Mouse (Mus musculus) limb, embryonic 11.5 days (tissue): ENCODE results near the gene Nat14. TPM values are rescaled to one million over a fixed set of nuclear protein-coding genes. Genes with fewer than 3 reads are reported as not detected.

Experiments used
- ATAC-seq: fragments of 200-750 bp; cut with Nextera tagmentation; 2 replicates; pipeline ENCODE4 v1.8.0; 2017; ENCODE audit warnings: low read depth; ENCODE audit not compliant: insufficient number of reproducible peaks, low FRiP score, low TSS enrichment
- DNase-seq: peaks from one replicate; pipeline ENCODE4 v3.0.0-alpha.2; 2015; ENCODE audit warnings: low spot score
- H3K27ac ChIP-seq: fragments of 300-500 bp; sonication (generic); replicated peaks from 2 replicates; pipeline ENCODE4 v1.5.1; 2014; ENCODE audit warnings: low read depth, mild to moderate bottlenecking, low read length
- H3K27me3 ChIP-seq: fragments of 300-500 bp; sonication (generic); 2 replicates; pipeline ENCODE4 v1.6.1; 2014; ENCODE audit warnings: mild to moderate bottlenecking, low read length, mixed read lengths; ENCODE audit not compliant: control insufficient read depth, insufficient read depth
- H3K36me3 ChIP-seq: fragments of 300-500 bp; sonication (generic); 2 replicates; pipeline ENCODE4 v1.6.1; 2014; ENCODE audit warnings: mild to moderate bottlenecking, low read length, moderate library complexity, mixed read lengths; ENCODE audit not compliant: control insufficient read depth, insufficient read depth
- H3K4me1 ChIP-seq: fragments of 300-500 bp; sonication (generic); 2 replicates; pipeline ENCODE4 v1.6.1; 2014; ENCODE audit warnings: low read length, mixed read lengths; ENCODE audit not compliant: control insufficient read depth, insufficient read depth
- H3K4me2 ChIP-seq: fragments of 300-500 bp; sonication (generic); 2 replicates; pipeline ENCODE4 v1.6.1; 2014; ENCODE audit warnings: low read depth, mild to moderate bottlenecking, moderate library complexity; ENCODE audit not compliant: severe bottlenecking
- H3K4me3 ChIP-seq: fragments of 300-500 bp; sonication (generic); 2 replicates; pipeline ENCODE4 v1.5.1; 2014; ENCODE audit warnings: low read depth, low read length
- H3K9ac ChIP-seq: fragments of 300-500 bp; sonication (generic); 2 replicates; pipeline ENCODE4 v1.6.1; 2014; ENCODE audit warnings: mild to moderate bottlenecking, low read length
- H3K9me3 ChIP-seq: fragments of 300-500 bp; sonication (generic); 2 replicates; pipeline ENCODE4 v1.6.1; 2016; ENCODE audit warnings: low read length; ENCODE audit not compliant: control insufficient read depth
- WGBS: fragments of 180-500 bp; shearing (Covaris S2); extraction: QIAGEN DNeasy Blood & Tissue Kit; methylation state at CpG from one replicate; pipeline ENCODE4 v1.1.7; 2014; 5-methylcytosine and 5-hydroxymethylcytosine counted together
- polyA plus RNA-seq: library from polyadenylated mRNA; unstranded; fragments of >200 nt; fragmentation: Nextera tagmentation; extraction: Ambion mirVana; gene quantifications from 2 replicates; pipeline ENCODE4 v1.2.1, GENCODE M21; 2014

Nat14 gene
- polyA plus RNA-seq, 1 experiment from 2014 or later, result 2.9 TPM

DNA sequence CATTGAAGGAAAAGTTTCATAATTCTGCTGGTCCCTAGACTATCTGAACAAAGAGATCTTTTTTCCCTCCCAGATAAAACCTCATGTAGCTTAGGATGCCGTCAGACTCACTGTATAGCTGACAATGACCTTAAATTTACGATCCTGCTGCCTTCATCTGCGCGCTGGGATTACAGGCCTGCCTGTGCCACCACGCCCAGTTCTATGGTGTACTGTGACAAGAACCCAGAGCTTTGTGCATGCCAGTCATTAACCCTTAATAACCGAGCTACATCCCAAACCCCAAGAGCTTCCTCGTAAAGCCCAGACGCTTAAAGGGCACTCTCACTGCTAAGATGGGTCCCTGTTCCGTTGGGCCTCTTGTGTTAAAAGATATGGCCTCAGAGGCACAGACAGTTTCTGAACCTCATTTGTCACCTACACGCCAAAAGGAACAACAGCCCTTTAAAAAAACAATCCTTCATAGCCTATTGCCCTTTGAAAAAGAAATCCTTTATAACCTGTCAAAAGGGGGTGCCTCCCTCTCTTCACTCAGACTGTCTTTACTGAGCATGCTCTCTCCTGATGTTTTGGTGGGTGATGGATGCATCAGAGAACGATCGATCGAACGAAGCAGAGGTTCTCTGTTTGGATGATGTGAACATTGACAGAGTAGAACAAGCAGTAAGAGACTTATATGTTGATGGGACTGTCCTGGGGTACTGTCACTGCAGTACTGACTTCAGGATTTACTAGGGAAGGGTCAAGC is 6.0 kb upstream of the Nat14 start:
- peak; percentile 53 for DNase-seq
- Histone ChIP-seq H3K27me3 (no peaks in the 10 kb centered on the region), H3K4me2 (peak overlapping the region; percentile 52), H3K4me1 (peaks cover 11% of the 10 kb centered on the region; the same call in 1 of the 2 replicates), H3K9ac (peak overlapping the region; percentile 95), H3K9me3 (no peaks in the 10 kb centered on the region), H3K4me3 (peak overlapping the region; percentile 68), H3K36me3 (peaks cover 14% of the 10 kb centered on the region; the same call in 1 of the 2 replicates), H3K27ac (peak overlapping the region; percentile 94)
- 20% methylated on average over 14 of the region's 14 CpGs for WGBS
- ATAC-seq, result peak; percentile 41; the same call in 1 of the 2 replicates

DNA sequence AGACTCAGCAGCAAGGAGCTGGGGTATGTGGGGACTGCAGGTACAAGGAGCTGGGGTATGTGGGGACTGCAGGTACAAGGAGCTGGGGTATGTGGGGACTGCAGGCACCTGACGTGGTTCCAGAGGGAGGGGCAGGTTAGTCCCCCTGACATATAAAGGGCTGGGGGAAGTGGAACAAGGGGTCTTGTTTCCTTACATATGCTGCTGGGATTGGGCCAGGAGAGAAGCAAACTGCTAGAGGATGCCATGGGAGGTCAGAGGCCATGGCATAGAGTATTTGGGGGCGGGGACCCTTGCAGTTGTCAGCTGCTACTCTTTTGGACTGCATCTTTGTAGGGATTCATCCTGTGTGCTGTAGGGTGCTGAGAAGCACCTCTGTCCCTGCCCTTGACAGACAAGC is 4.3 kb upstream of the Nat14 start:
- H3K4me3 ChIP-seq, result no peak overlapping the region
- H3K27ac ChIP-seq, result no peak overlapping the region
- no peaks in the 10 kb centered on the region for H3K9me3 ChIP-seq
- H3K27me3 ChIP-seq, result no peaks in the 10 kb centered on the region
- H3K36me3 ChIP-seq, result peaks cover 16% of the 10 kb centered on the region; the same call in 1 of the 2 replicates
- ATAC-seq (no peak), DNase-seq (no peak)
- no peak overlapping the region for H3K4me2 ChIP-seq
- H3K4me1 ChIP-seq, result peaks cover 18% of the 10 kb centered on the region
- WGBS, result 91% methylated on average over 2 of the region's 2 CpGs
- H3K9ac ChIP-seq, result no peak overlapping the region

DNA sequence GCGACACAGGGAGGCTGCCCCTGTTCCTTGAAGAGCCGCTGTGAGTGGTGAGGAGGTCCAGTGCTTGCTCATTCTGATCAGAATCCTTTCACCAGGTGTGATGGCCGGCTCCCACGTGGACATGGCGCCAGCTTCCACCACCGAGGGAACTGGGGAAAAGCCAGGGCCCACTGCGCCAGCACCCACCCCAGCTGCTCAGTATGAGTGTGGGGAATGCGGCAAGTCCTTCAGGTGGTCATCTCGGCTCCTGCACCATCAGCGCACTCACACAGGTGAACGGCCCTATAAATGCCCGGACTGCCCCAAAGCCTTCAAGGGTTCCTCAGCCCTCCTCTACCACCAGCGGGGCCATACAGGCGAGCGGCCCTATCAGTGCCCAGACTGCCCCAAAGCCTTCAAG is 3.1 kb upstream of the Nat14 start:
- no peak overlapping the region for H3K4me3 ChIP-seq
- H3K9me3 ChIP-seq, result no peaks in the 10 kb centered on the region
- no peak overlapping the region for H3K9ac ChIP-seq
- no peak overlapping the region for H3K27ac ChIP-seq
- WGBS, result 94% methylated on average over 15 of the region's 15 CpGs
- H3K4me2 ChIP-seq, result no peak overlapping the region
- no peaks in the 10 kb centered on the region for H3K27me3 ChIP-seq
- DNase-seq, result no peak
- H3K4me1 ChIP-seq, result peaks cover 25% of the 10 kb centered on the region
- no peak for ATAC-seq
- H3K36me3 ChIP-seq, result peaks cover 16% of the 10 kb centered on the region; the same call in 1 of the 2 replicates

DNA sequence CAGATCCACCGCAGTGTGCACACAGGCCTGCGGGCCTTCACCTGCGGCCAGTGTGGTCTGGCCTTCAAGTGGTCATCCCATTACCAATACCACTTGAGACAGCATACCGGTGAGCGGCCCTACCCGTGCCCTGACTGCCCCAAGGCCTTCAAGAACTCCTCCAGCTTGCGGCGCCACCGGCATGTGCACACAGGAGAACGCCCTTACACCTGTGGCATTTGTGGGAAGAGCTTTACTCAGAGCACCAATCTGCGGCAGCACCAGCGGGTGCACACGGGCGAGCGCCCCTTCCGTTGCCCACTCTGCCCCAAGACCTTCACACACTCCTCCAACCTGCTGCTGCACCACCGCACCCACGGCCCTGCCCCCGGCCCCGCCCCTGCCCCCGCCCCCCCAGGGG is 2.7 kb upstream of the Nat14 start:
- Histone ChIP-seq H3K4me3 (no peak overlapping the region), H3K4me1 (peaks cover 29% of the 10 kb centered on the region), H3K4me2 (no peak overlapping the region), H3K27ac (no peak overlapping the region), H3K9ac (no peak overlapping the region), H3K36me3 (peaks cover 16% of the 10 kb centered on the region; the same call in 1 of the 2 replicates), H3K9me3 (no peaks in the 10 kb centered on the region), H3K27me3 (no peaks in the 10 kb centered on the region)
- DNase-seq, result no peak
- 87% methylated on average over 21 of the region's 21 CpGs for WGBS
- ATAC-seq, result no peak

DNA sequence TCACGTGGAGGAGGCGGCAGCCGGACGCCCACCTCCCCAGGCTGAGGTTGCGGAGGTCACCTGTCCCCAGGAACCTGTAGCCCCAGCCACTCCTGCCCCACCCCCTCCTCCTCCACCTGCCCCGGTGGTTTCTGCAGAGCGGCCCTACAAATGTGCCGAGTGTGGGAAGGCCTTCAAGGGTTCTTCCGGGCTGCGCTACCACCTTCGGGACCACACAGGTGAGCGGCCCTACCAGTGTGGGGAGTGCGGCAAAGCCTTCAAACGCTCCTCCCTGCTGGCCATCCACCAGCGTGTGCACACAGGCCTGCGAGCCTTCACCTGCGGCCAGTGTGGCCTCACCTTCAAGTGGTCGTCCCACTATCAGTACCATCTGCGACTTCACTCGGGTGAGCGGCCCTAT is 1.9 kb upstream of the Nat14 start:
- DNase-seq, result no peak
- 86% methylated on average over 21 of the region's 21 CpGs for WGBS
- peaks cover 38% of the 10 kb centered on the region for H3K4me1 ChIP-seq
- no peak overlapping the region for H3K9ac ChIP-seq
- H3K27ac ChIP-seq, result no peak overlapping the region
- H3K9me3 ChIP-seq, result no peaks in the 10 kb centered on the region
- no peak overlapping the region for H3K4me2 ChIP-seq
- H3K27me3 ChIP-seq, result no peaks in the 10 kb centered on the region
- H3K4me3 ChIP-seq, result no peak overlapping the region
- peaks cover 16% of the 10 kb centered on the region; the same call in 1 of the 2 replicates for H3K36me3 ChIP-seq
- no peak for ATAC-seq

DNA sequence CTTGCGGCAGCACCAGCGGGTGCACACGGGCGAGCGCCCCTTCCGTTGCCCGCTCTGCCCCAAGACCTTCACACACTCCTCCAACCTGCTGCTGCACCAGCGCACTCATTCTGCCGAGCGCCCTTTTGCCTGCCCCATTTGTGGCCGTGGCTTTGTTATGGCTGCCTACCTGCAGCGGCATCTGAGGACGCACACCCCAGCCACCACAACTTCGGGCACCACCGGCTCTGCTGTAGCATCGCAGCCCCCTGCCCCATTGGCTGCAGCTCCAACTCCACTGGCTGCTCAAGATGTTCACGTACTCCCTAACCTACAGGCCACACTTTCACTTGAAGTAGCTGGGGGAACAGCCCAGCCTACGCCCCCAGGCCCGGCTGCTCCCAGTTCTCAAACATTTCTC is 1.3 kb upstream of the Nat14 start:
- no peak for ATAC-seq
- Histone ChIP-seq H3K4me3 (no peak overlapping the region), H3K27ac (no peak overlapping the region), H3K4me2 (no peak overlapping the region), H3K9me3 (no peaks in the 10 kb centered on the region), H3K27me3 (no peaks in the 10 kb centered on the region), H3K4me1 (peaks cover 42% of the 10 kb centered on the region), H3K9ac (no peak overlapping the region), H3K36me3 (peaks cover 16% of the 10 kb centered on the region; the same call in 1 of the 2 replicates)
- 92% methylated on average over 19 of the region's 19 CpGs for WGBS
- no peak for DNase-seq

DNA sequence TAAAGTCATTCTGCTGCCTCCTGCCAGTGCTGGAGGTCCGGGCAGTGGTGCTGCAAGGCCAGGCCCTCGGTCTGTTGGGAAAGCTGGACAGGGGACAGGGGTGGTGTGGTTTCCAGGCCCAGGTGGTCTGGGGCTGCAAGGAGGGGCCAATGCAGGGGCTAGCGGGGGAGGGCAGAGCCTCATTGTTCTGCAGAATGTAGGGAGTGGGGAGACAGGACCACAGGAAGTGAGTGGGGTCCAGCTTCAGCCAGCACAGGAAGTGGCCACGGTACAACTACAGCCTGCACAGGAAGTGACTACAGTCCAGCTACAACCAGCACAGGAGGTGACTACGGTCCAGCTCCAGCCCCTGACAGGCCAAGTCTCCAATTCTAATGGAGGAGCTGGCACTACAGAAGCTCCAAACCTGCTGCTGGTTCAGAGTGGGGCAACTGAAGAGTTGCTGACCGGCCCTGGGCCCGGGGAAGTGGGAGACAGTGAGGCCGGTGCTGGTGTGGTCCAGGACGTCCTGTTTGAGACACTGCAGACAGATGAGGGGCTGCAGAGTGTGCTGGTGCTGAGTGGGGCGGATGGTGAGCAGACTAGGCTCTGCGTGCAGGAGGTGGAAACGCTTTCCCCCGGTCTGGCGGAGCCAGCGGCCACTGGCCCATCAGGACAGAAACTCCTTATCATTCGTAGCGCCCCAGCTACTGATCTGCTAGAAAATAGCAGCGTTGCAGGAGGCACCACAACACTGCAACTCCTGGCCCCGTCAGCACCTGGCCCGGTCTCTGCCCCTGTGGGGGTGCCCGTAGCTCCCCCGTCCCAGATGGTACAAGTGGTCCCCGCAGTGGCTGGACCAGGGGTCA is 628 bp upstream of the Nat14 start:
- no peak overlapping the region for H3K9ac ChIP-seq
- ATAC-seq, result no peak
- peaks cover 50% of the 10 kb centered on the region for H3K4me1 ChIP-seq
- no peaks in the 10 kb centered on the region for H3K9me3 ChIP-seq
- H3K4me3 ChIP-seq, result no peak overlapping the region
- H3K36me3 ChIP-seq, result peaks cover 16% of the 10 kb centered on the region; the same call in 1 of the 2 replicates
- peak overlapping the region; percentile 52; the same call in 1 of the 2 replicates for H3K27ac ChIP-seq
- no peak for DNase-seq
- 56% methylated on average over 23 of the region's 23 CpGs for WGBS
- H3K27me3 ChIP-seq, result no peaks in the 10 kb centered on the region
- no peak overlapping the region for H3K4me2 ChIP-seq

DNA sequence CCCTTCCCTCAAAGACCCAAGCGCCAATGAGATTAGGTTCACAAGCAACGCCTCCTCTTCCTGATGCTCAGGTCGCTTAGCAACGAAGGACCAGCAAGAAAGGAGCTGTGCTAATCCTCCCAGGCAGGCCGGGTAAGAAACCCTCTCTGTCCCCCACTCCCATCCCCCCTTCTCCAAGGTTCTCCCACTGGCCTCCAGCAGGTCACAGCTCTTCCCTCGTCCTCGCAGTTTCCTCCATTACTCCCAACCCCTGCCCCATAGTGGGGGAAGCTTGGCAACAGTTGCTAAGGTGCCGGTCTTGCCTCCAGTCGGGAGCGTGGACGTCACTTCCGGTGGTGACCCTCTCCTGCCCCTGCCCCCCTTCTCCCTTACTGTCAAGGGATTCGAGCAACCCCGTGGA is 680 bp downstream of the Nat14 start:
- ATAC-seq, result peak; percentile 41; the same call in 1 of the 2 replicates
- H3K9ac ChIP-seq, result 0 out of 2 replicates have a peak overlapping the region, but pooled peaks have one; percentile 5
- H3K9me3 ChIP-seq, result no peaks in the 10 kb centered on the region
- peak overlapping the region; percentile 20 for H3K4me3 ChIP-seq
- peak overlapping the region; percentile 56; the same call in 1 of the 2 replicates for H3K27ac ChIP-seq
- H3K4me1 ChIP-seq, result peaks cover 53% of the 10 kb centered on the region
- no peaks in the 10 kb centered on the region for H3K27me3 ChIP-seq
- WGBS, result 0% methylated on average over 14 of the region's 14 CpGs
- H3K36me3 ChIP-seq, result peaks cover 16% of the 10 kb centered on the region; the same call in 1 of the 2 replicates
- peak; percentile 88 for DNase-seq
- peak overlapping the region; percentile 71 for H3K4me2 ChIP-seq
